Mouse (Mus musculus): Measurements from ENCODE around the gene Ankrd13d. TPM values are rescaled to one million over a fixed set of nuclear protein-coding genes. Genes with fewer than 3 reads are reported as not detected.
A peak's percentile ranks its signal among the peaks of the same experiment; 100 is the strongest.

Gene Ankrd13d
- total RNA-seq, 2 experiments from 2014 or later = 70.0 to 76.6 TPM

DNA sequence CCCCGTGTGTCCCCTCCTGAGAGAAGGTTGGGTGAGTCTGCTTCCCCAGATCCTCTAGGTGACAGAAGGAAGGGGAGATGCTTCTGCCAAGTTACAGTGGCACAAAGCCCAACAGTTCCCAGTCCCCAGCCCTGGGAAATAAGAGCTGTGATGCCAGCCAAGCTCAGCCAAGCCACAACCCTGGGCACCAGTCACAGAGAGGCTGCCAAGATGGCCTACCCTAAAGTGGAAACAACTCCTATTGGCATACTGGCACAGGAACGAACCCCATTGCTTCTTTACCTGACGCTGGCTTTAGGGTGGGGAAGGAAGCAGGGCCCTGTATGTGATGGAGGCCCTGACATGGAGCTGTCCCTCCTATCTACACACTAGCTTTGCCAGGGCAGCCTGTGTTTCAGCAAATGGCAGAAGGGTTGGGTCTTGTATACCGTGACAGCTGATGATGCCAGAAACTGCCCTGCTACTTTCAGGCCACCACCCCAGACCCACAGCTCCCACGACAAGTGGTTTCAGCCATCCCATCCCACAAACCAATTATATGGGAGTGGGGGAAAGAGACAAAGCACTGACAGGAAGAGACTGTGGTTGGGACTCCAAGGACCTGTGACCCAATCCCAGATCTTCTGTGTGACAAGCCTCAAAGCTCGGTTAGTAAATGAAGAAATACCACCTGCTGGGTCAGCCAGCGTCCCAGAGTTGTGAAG, 20.2 kb upstream of the Ankrd13d start:
- DNase-seq (ENCODE audit: low spot score in 2 of 2) = peak; percentile 44 to 60
- intact Hi-C loops (cut with DNase I) = loop anchor here (1.0 to 10.0 kb wide), 2 partner anchors 20 to 288 kb away; partner anchors contain the start of genes Ankrd13d and Ndufv1

GRCm38 (mm10) chr19:4301735-4302651, 19.1 kb upstream of the Ankrd13d start:
- intact Hi-C loops (cut with DNase I) = loop anchor here (10.0 kb wide), 1 partner anchor 287 kb away; the partner anchor contains the start of gene Ndufv1
- DNase-seq (ENCODE audit: low spot score in 2 of 2) = peak; percentile 51 to 68

DNA sequence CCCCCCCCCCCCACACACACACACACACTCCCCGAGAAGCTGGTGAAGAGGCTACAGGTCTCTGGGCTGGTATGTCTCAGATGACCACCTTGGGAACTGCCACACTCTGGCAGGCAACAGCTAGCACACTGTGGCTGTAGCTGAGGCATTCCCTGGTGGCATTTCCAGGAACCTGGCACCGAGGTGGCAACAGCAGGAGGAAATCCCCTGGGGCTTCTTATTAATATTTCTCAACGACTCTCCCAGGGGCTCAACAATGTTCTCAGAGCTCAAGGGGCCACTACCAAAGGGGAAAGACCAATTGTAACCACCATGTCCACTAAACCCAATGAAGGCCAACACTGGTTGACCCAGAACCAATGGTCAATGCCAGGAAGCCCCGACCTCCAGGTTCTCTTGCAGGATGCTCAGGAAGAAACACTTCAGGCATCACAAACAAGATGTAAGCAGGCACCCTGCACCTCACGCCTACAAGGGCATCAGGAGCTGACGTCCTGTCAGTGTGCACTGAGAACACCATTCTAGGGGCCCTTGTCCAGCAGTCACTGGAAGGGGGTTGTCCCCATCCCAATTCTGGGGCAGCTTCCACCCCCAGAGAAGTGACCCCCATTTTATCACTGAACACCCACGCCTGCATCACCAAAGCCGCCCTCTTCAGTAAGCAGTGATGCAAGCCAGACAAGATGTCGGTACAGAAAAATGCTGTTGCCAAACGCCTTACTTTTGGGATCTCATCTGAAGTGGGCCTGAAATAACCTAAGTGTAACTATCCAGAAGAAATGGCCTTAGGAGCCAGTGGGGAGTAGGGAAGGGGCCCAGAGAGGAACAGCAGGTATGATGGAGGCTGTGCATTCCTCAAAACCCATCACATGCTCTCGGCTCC, 18.2 kb upstream of the Ankrd13d start:
- intact Hi-C loops (cut with DNase I) = loop anchor here (10.0 kb wide), 1 partner anchor 286 kb away; the partner anchor contains the start of gene Ndufv1
- DNase-seq (ENCODE audit: low spot score in 2 of 2) = no peak

GRCm38 (mm10) chr19:4300271-4300704, 17.4 kb upstream of the Ankrd13d start:
- intact Hi-C loops (cut with DNase I) = loop anchor here (10.0 kb wide), 1 partner anchor 285 kb away; the partner anchor contains the start of gene Ndufv1
- DNase-seq (ENCODE audit: low spot score in 2 of 2) = peak in 1 of 2 experiments; percentile 59

DNA sequence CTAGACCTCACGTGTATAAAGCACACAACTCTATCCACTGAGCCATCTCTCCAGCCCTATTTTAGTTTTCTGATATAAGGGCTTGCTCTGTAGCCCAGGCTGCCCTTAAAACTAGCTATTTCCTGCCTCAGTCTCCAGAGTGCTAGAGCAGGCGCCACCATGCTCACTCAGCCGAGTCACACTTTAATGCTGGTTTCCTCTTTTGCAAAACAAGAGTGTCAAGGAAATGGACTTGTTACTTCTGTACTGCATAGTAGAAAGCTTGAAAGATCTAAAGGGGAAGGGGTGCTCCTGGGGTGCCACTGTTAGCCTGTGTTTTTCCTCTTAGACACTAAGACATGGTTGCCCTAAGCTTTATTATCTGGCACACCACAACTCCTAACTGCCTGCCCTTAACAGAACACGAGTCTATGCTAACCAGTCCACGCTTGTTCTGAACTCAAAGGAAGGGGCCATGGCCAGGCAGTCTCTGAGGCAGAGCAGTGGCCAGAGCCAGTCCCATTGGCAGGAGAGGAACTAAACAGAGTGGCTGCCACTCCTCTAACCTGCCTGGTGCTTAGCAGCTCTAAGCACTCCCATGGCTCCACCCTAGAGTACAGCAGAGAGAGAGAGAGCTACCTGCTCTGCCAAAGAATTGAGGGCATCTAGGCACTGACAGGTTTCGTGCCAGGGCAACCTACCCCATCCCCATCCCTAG, 16.8 kb upstream of the Ankrd13d start:
- intact Hi-C loops (cut with DNase I) = loop anchor here (10.0 kb wide), 1 partner anchor 285 kb away; the partner anchor contains the start of gene Ndufv1
- no peak for DNase-seq (ENCODE audit: low spot score in 2 of 2)

- intact Hi-C loops (cut with DNase I) = no loop called here
- DNase-seq (ENCODE audit: low spot score in 2 of 2) = no peak
These were observed 16.2 kb upstream of the Ankrd13d start for GRCm38 (mm10) chr19:4299126-4299525.

DNA sequence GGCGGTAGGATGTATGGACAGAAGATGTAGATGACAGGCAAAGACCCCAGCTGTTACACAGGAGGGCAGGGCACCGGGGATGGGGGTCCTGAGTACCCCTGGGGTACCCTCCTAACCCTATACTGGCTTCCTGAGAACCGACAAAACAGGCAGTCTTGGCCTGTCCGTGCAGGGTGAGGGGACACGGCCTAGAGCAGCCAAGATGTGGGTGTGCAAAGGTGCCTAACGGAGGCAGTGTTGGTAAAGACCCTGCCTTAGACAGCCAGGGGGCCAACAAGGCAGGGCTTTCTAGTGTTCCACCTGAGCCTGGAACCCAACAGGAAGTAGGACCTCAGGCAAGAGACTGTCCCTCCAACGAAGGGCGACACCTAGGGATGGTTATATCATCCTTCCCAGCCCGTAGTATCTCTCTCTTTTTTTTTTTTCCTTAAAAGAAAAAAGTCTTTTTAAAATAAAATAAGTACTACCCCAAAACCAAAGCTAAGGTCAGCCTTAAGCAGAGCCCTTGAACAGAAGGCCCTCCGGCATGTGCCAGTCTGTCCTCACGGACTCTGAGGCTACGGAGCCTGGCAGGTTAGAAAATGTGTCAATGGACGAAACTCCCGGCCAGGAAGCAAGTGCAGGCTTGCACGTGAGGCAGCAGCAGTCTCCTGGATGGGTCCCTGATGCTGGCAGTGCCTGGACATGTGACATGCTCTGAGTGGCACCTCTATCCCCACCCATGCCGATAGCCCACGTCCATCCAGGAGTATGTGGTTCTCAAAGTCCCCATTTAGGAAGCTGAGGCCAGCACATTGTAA, 15.6 kb upstream of the Ankrd13d start:
- intact Hi-C loops (cut with DNase I) = no loop called here
- no peak for DNase-seq (ENCODE audit: low spot score in 2 of 2)

GRCm38 (mm10) chr19:4297851-4298250, 14.9 kb upstream of the Ankrd13d start:
- intact Hi-C loops (cut with DNase I) = no loop called here
- DNase-seq (ENCODE audit: low spot score in 2 of 2) = no peak

- intact Hi-C loops (cut with DNase I) = no loop called here
- no peak for DNase-seq (ENCODE audit: low spot score in 2 of 2)
These were observed 13.7 kb upstream of the Ankrd13d start for GRCm38 (mm10) chr19:4296611-4297010.

DNA sequence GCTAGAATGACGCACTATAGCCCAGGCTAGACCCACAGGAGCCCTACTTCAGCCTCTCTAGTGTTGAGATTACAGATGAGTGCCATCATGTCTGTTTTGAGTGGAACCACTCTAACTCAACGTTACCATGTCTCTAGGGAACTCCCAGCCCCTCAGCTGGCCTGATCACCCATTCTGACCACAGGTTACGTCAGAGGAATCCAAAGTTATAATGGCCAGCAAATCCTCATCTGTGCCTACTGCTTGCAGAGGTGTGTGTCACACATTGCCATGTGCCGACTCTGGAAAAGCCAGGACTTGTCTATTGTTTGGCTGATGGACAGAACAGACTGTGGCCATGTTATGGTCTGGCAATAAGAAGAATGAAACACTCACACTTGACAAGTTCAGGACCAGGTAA, 12.5 kb upstream of the Ankrd13d start:
- intact Hi-C loops (cut with DNase I) = no loop called here
- no peak for DNase-seq (ENCODE audit: low spot score in 2 of 2)

GRCm38 (mm10) chr19:4294381-4295097, 11.6 kb upstream of the Ankrd13d start:
- DNase-seq (ENCODE audit: low spot score in 2 of 2) = peak in 1 of 2 experiments; percentile 53
- intact Hi-C loops (cut with DNase I) = no loop called here

GRCm38 (mm10) chr19:4291161-4291560, 8.2 kb upstream of the Ankrd13d start:
- DNase-seq (ENCODE audit: low spot score in 2 of 2) = no peak
- intact Hi-C loops (cut with DNase I) = no loop called here

DNA sequence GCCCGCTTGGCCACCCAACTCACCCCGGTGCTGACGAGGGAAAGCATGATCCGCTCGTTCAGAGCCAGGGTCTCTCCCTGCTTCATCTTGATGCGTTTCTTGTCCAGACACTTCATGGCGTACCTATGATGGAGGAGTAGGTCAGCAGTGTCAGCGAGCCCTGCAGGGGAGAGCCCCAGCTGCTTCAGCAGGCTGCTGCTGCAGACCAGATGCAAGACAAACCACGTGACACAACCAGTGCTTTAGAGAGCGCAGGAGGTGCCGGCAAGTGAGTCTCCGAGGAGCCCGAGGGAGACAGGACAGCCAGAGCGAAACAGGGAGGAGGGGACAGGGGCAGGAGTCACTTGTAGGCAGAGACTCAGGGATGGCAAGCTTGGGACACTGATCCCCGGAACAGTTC, 7.8 kb upstream of the Ankrd13d start:
- no peak for DNase-seq (ENCODE audit: low spot score in 2 of 2)
- intact Hi-C loops (cut with DNase I) = no loop called here

- no peak for DNase-seq (ENCODE audit: low spot score in 2 of 2)
- intact Hi-C loops (cut with DNase I) = loop anchor here (1.0 to 2.0 kb wide), 3 partner anchors 14 to 25 kb away; partner anchors contain the start of gene Ssh3
These were observed 716 bp upstream of the Ankrd13d start for GRCm38 (mm10) chr19:4283653-4284052.

DNA sequence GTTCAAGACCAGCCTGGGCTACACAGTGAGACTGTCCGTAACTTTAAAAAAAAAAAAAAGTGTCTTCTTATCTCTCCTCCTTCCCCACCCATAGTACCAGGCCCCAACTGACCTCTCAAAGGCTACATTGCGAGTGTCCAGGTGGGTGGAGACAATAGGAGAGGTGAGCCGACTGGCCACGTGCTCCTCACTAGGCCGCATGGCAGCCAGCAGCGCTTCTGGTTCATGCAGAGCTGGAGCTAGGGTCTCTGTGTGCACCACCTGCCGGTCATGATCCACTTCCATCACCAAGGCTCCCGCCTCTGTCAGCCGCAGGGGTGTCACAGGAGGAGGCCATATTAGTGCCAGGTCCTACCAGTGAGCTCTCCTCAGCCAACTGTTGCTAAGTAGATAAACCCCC, 2.5 kb downstream of the Ankrd13d start:
- DNase-seq (ENCODE audit: low spot score in 2 of 2) = no peak
- intact Hi-C loops (cut with DNase I) = no loop called here

DNA sequence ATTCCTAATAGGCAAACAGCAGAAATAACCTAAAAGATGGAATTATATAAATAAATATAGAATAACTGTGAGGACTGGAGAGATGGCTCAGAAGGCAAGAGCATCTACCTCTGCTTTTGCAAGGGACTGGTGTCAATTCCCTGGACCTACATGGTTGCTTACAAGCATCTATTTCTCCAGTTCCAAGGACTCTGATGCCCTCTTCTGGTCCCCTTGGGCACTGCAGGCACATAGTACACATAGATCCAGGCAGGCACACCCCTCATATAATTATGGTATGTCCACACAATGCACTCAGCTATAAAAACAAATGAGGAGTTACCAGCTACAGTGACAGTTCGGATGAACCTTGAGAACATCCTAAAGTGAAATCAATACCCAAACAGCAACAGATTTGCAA, 3.5 kb downstream of the Ankrd13d start:
- intact Hi-C loops (cut with DNase I) = no loop called here
- DNase-seq (ENCODE audit: low spot score in 2 of 2) = no peak

- intact Hi-C loops (cut with DNase I) = no loop called here
- no peak for DNase-seq (ENCODE audit: low spot score in 2 of 2)
These were observed 12.0 kb downstream of the Ankrd13d start for GRCm38 (mm10) chr19:4270972-4271371.
